Mouse (Mus musculus) CD8-positive naive resting alpha-beta T cell, adult 2 months (primary cell): ENCODE data around the gene Pum2.
"Not testable (repeated sequence)": the region's sequence is repeated elsewhere in the genome, so short reads cannot be mapped to it uniquely, and the experiment has no call there.

Experiments used
- DNase-seq, 2 experiments: peaks; one replicate each; pipeline ENCODE4 v3.0.0; 2022; ENCODE audit warnings: low read depth in 2 of 2, low spot score in 2 of 2

Gene Pum2

GRCm38 (mm10) chr12:8667473-8668255 is 6.3 kb upstream of the Pum2 start:
- no peak for DNase-seq

- DNase-seq, result no peak
These were observed 4.5 kb upstream of the Pum2 start for GRCm38 (mm10) chr12:8669421-8669820.

- no peak for DNase-seq
These were observed 4.1 kb upstream of the Pum2 start for GRCm38 (mm10) chr12:8669846-8670245.

- DNase-seq, result no peak
These were observed 587 bp upstream of the Pum2 start for GRCm38 (mm10) chr12:8673121-8673973.

GRCm38 (mm10) chr12:8674377-8674864 is 487 bp downstream of the Pum2 start:
- peak; percentile 44 to 49 for DNase-seq

GRCm38 (mm10) chr12:8674891-8675341 is 982 bp downstream of the Pum2 start:
- no peak for DNase-seq

- DNase-seq, result no peak
These were observed 1.4 kb downstream of the Pum2 start for GRCm38 (mm10) chr12:8675361-8675760.

- no peak for DNase-seq
These were observed 2.4 kb downstream of the Pum2 start for GRCm38 (mm10) chr12:8676341-8676740.

GRCm38 (mm10) chr12:8677926-8678325 is 4.0 kb downstream of the Pum2 start:
- DNase-seq, result no peak

- DNase-seq, result no peak
These were observed 10.3 kb downstream of the Pum2 start for GRCm38 (mm10) chr12:8684200-8684599.

GRCm38 (mm10) chr12:8685036-8685435 is 11.1 kb downstream of the Pum2 start:
- no peak for DNase-seq

GRCm38 (mm10) chr12:8689882-8690281 is 15.9 kb downstream of the Pum2 start:
- not testable (repeated sequence) for DNase-seq

GRCm38 (mm10) chr12:8698895-8699294 is 25.0 kb downstream of the Pum2 start:
- peak; percentile 13 to 32 for DNase-seq

- DNase-seq, result no peak
These were observed 30.1 kb downstream of the Pum2 start for GRCm38 (mm10) chr12:8703988-8704387.

GRCm38 (mm10) chr12:8708876-8709275 is 34.9 kb downstream of the Pum2 start:
- no peak for DNase-seq

- no peak for DNase-seq
These were observed 38.7 kb downstream of the Pum2 start for GRCm38 (mm10) chr12:8712665-8713064.

- DNase-seq, result no peak
These were observed 42.2 kb downstream of the Pum2 start for GRCm38 (mm10) chr12:8716093-8716492.

- no peak for DNase-seq
These were observed 53.0 kb downstream of the Pum2 start for GRCm38 (mm10) chr12:8726890-8727289.

GRCm38 (mm10) chr12:8728739-8729138 is 54.8 kb downstream of the Pum2 start:
- DNase-seq, result no peak

GRCm38 (mm10) chr12:8753654-8754053 is 79.7 kb downstream of the Pum2 start:
- no peak for DNase-seq

- DNase-seq, result no peak
These were observed 80.2 kb downstream of the Pum2 start for GRCm38 (mm10) chr12:8754116-8754515.

- DNase-seq, result no peak
These were observed 84.1 kb downstream of the Pum2 start for GRCm38 (mm10) chr12:8758029-8758428.
